Mouse (Mus musculus): ENCODE measurements around the gene Zfp970. TPM values are rescaled to one million over a fixed set of nuclear protein-coding genes. Genes with fewer than 3 reads are reported as not detected.

The Zfp970 gene
- polyA plus RNA-seq, 1 experiment from 2014 or later, result 6.4 TPM

Other genes with a start within 250 kb of the Zfp970 start
- not detected in 2 replicates for gene Gm14409, start 197.7 kb upstream of the Zfp970 start, polyA plus RNA-seq (2015; fragmentation: Nextera tagmentation; extraction: Ambion mirVana)
- gene Gm14412, start 140.4 kb upstream of the Zfp970 start, polyA plus RNA-seq (2015; fragmentation: Nextera tagmentation; extraction: Ambion mirVana), result 0.26 and 0.35 TPM in 2 replicates
- gene Gm14418, start 66.4 kb upstream of the Zfp970 start, polyA plus RNA-seq (2015; fragmentation: Nextera tagmentation; extraction: Ambion mirVana), result 9.0 and 11.0 TPM in 2 replicates
- 3.2 and 3.4 TPM in 2 replicates for gene Gm14403, start 33.5 kb downstream of the Zfp970 start, polyA plus RNA-seq (2015; fragmentation: Nextera tagmentation; extraction: Ambion mirVana)
- gene Gm14406, start 113.5 kb downstream of the Zfp970 start, polyA plus RNA-seq (2015; fragmentation: Nextera tagmentation; extraction: Ambion mirVana), result not detected in 2 replicates

Measured in midbrain, embryonic 16.5 days (tissue).